Mouse (Mus musculus) neural tube, embryonic 11.5 days (tissue): Measurements from ENCODE around the gene Nhlrc2. TPM values are rescaled to one million over a fixed set of nuclear protein-coding genes. Genes with fewer than 3 reads are reported as not detected.

ENCODE experiments used
- ATAC-seq: fragments of 200-750 bp; cut with Nextera tagmentation; 2 replicates; pipeline ENCODE4 v1.8.0; 2017; ENCODE audit warnings: moderate number of reproducible peaks, mild to moderate bottlenecking, moderate TSS enrichment, moderate library complexity; ENCODE audit not compliant: insufficient read depth, low FRiP score, low TSS enrichment
- DNase-seq: peaks from one replicate; pipeline ENCODE4 v3.0.0-alpha.2; 2015; ENCODE audit warnings: low spot score
- H3K27ac ChIP-seq: fragments of 300-500 bp; sonication (generic); 2 replicates; pipeline ENCODE4 v1.5.1; 2014; ENCODE audit warnings: low read depth, mild to moderate bottlenecking, low read length
- H3K27me3 ChIP-seq: fragments of 300-500 bp; sonication (generic); 2 replicates; pipeline ENCODE4 v1.6.1; 2014; ENCODE audit warnings: mild to moderate bottlenecking, low read length, mixed read lengths; ENCODE audit not compliant: control insufficient read depth, insufficient read depth
- H3K36me3 ChIP-seq: fragments of 300-500 bp; sonication (generic); 2 replicates; pipeline ENCODE4 v1.6.1; 2014; ENCODE audit warnings: mild to moderate bottlenecking, low read length, moderate library complexity, mixed read lengths; ENCODE audit not compliant: control insufficient read depth, insufficient read depth
- H3K4me1 ChIP-seq: fragments of 300-500 bp; sonication (generic); 2 replicates; pipeline ENCODE4 v1.6.1; 2014; ENCODE audit warnings: low read length, mixed read lengths; ENCODE audit not compliant: control insufficient read depth, insufficient read depth
- H3K4me2 ChIP-seq: fragments of 300-500 bp; sonication (generic); 2 replicates; pipeline ENCODE4 v1.6.1; 2014; ENCODE audit warnings: low read depth, mild to moderate bottlenecking, moderate library complexity
- H3K4me3 ChIP-seq: fragments of 300-500 bp; sonication (generic); 2 replicates; pipeline ENCODE4 v1.5.1; 2014; ENCODE audit warnings: low read depth, low read length
- H3K9ac ChIP-seq: fragments of 300-500 bp; sonication (generic); 2 replicates; pipeline ENCODE4 v1.6.1; 2014; ENCODE audit warnings: mild to moderate bottlenecking, low read length
- H3K9me3 ChIP-seq: fragments of 300-500 bp; sonication (generic); 2 replicates; pipeline ENCODE4 v1.6.1; 2016; ENCODE audit warnings: low read length; ENCODE audit not compliant: control insufficient read depth
- WGBS: fragments of 180-500 bp; shearing (Covaris S2); extraction: QIAGEN DNeasy Blood & Tissue Kit; methylation state at CpG from one replicate; pipeline ENCODE4 v1.1.7; 2014; 5-methylcytosine and 5-hydroxymethylcytosine counted together
- polyA plus RNA-seq: library from polyadenylated mRNA; unstranded; fragments of >200 nt; fragmentation: Nextera tagmentation; extraction: Ambion mirVana; gene quantifications from 2 replicates; pipeline ENCODE4 v1.2.1, GENCODE M21; 2014

Gene Nhlrc2
- polyA plus RNA-seq, 1 experiment from 2014 or later = 13.9 TPM

DNA sequence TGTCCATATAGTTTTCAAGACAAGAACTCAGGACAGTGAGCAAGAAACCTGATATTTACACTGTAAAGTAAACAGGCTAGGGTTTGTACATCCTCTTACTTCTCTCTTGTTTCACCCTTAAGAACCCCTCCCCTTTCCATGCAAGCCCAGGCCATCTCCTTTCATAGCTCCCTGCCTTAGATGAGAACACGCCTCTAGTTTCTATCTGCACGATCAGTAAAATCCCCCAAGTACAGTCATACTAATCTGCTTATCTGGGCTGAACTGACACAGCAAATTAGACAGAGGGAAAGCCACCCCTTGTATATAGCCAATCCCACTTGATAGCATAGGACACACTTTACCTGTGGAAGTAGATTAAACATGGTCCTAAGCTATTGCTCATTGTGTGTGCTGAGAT lies 23.2 kb downstream of the Nhlrc2 start:
- no peaks in the 10 kb centered on the region; the same call in 1 of the 2 replicates for H3K36me3 ChIP-seq
- DNase-seq = no peak
- 91% methylated on average over 2 of the region's 2 CpGs for WGBS
- H3K9ac ChIP-seq = no peak overlapping the region
- no peak overlapping the region for H3K4me2 ChIP-seq
- H3K9me3 ChIP-seq = no peaks in the 10 kb centered on the region
- no peak overlapping the region for H3K4me3 ChIP-seq
- no peak overlapping the region for H3K27ac ChIP-seq
- H3K4me1 ChIP-seq = no peaks in the 10 kb centered on the region
- no peaks in the 10 kb centered on the region for H3K27me3 ChIP-seq
- ATAC-seq = no peak

DNA sequence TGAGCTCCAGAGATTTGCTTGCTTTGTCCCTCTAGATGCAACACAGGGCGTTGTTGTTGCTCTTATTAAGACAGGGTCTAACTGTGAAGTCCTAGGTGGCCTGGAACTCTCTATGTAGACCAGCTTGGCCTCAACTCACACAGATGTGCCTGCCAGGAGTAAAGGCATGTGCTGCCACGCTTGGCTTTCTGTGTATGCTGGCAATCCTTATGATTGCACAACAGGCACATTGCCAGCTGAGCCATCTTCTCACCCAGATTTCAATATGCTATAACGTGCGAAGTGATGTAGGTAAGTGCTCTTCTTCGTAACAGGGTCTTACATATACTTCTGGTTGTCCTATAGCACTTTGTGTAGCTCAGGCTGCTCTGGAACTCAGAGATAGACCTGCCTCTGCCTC lies 23.9 kb downstream of the Nhlrc2 start:
- Histone ChIP-seq H3K27ac (no peak overlapping the region), H3K4me3 (no peak overlapping the region), H3K36me3 (no peaks in the 10 kb centered on the region; the same call in none of the 2 replicates), H3K27me3 (no peaks in the 10 kb centered on the region), H3K9me3 (no peaks in the 10 kb centered on the region), H3K9ac (no peak overlapping the region), H3K4me1 (no peaks in the 10 kb centered on the region), H3K4me2 (no peak overlapping the region)
- no peak for DNase-seq
- no peak for ATAC-seq
- 96% methylated on average over 5 of the region's 5 CpGs for WGBS

DNA sequence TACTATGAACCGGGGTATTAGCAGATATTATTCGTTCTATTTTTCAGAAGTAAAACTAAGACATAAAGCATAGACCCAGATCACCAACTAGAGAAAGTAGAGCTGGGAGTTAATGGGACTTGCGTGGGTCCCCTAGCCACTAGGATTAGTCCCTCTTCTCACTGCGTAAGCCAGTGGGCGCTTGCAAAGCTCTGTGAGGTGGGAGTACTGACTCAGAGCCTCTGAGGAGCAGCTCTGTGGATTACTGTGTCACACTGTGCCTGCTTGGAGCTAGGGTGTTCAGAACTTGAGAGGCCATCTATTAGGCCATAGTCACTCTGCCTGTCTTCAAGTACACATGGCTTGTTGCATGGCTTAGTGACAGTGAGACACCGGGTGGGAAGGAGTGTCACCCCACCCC lies 25.1 kb downstream of the Nhlrc2 start:
- Histone ChIP-seq H3K9me3 (no peaks in the 10 kb centered on the region), H3K4me3 (no peak overlapping the region), H3K27ac (no peak overlapping the region), H3K36me3 (peaks cover 4% of the 10 kb centered on the region), H3K27me3 (no peaks in the 10 kb centered on the region), H3K4me1 (no peaks in the 10 kb centered on the region), H3K4me2 (no peak overlapping the region), H3K9ac (no peak overlapping the region)
- WGBS = 98% methylated on average over 6 of the region's 6 CpGs
- DNase-seq (no peak), ATAC-seq (no peak)

DNA sequence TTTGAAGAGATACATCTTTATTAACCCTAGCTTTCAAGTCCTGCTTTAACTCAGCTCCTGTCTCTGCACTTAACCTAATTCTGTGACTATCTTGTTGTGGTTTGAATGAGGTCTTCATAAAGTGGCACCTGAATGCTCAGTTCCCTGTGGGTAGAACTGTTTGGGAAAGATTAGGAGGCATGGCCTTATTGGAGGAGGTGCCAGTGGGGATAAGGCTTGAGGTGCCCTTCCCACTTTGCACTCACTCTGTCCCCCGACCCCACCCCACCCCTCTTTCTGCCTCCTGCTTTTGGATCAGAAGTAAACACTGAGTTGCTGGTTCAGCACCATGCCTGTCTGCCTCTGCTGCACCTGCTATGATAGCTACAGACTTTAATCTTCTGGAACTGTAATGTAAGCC lies 29.7 kb downstream of the Nhlrc2 start:
- Histone ChIP-seq H3K4me1 (no peaks in the 10 kb centered on the region), H3K27me3 (no peaks in the 10 kb centered on the region), H3K9me3 (no peaks in the 10 kb centered on the region), H3K27ac (no peak overlapping the region), H3K36me3 (peaks cover 6% of the 10 kb centered on the region; the same call in 1 of the 2 replicates), H3K9ac (no peak overlapping the region), H3K4me2 (no peak overlapping the region), H3K4me3 (no peak overlapping the region)
- no peak for DNase-seq
- ATAC-seq = no peak
- 100% methylated on average over 1 of the region's 1 CpGs for WGBS

- H3K27me3 ChIP-seq = no peaks in the 10 kb centered on the region
- no peaks in the 10 kb centered on the region for H3K4me1 ChIP-seq
- ATAC-seq = no peak
- no peak for DNase-seq
- no peak overlapping the region for H3K4me2 ChIP-seq
- peaks cover 5% of the 10 kb centered on the region; the same call in 1 of the 2 replicates for H3K36me3 ChIP-seq
- no peak overlapping the region for H3K9ac ChIP-seq
- H3K9me3 ChIP-seq = no peaks in the 10 kb centered on the region
- 93% methylated on average over 5 of the region's 5 CpGs for WGBS
- no peak overlapping the region for H3K4me3 ChIP-seq
- H3K27ac ChIP-seq = no peak overlapping the region
Observed at GRCm38 (mm10) chr19:56581981-56582380, 33.9 kb downstream of the Nhlrc2 start.

- Histone ChIP-seq H3K9me3 (no peaks in the 10 kb centered on the region), H3K9ac (no peak overlapping the region), H3K27ac (no peak overlapping the region), H3K4me2 (no peak overlapping the region), H3K27me3 (no peaks in the 10 kb centered on the region), H3K4me1 (no peaks in the 10 kb centered on the region), H3K36me3 (peaks cover 2% of the 10 kb centered on the region; the same call in 1 of the 2 replicates), H3K4me3 (no peak overlapping the region)
- DNase-seq = no peak
- 72% methylated on average over 5 of the region's 5 CpGs for WGBS
- ATAC-seq = no peak
Observed at GRCm38 (mm10) chr19:56583785-56584184, 35.7 kb downstream of the Nhlrc2 start.

DNA sequence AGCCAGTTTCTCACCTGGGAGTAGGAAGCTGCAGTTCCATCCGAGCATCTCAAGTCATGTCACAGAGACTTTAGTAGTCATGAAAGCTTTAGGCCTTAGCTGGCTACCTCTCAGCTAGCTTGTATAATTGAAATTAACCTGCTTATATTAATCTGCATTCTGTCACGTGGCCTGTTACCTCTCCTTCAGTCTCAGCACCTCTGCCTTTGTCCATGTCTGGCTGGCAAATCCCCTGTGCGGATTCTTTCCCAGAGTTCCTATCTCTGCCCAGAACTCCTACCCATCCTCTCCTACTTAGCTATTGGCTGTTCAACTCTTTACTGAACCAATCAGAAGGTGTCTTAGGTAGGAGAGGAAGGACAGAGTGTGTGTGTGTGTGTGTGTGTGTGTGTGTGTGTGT lies 36.2 kb downstream of the Nhlrc2 start:
- Histone ChIP-seq H3K9ac (no peak overlapping the region), H3K4me1 (no peaks in the 10 kb centered on the region), H3K4me2 (no peak overlapping the region), H3K27ac (no peak overlapping the region), H3K36me3 (peaks cover 2% of the 10 kb centered on the region; the same call in 1 of the 2 replicates), H3K4me3 (no peak overlapping the region), H3K9me3 (no peaks in the 10 kb centered on the region), H3K27me3 (no peaks in the 10 kb centered on the region)
- WGBS = 88% methylated on average over 3 of the region's 3 CpGs
- no peak for ATAC-seq
- no peak for DNase-seq

- Histone ChIP-seq H3K4me3 (no peak overlapping the region), H3K27ac (no peak overlapping the region), H3K4me1 (no peaks in the 10 kb centered on the region), H3K27me3 (no peaks in the 10 kb centered on the region), H3K9me3 (no peaks in the 10 kb centered on the region), H3K9ac (no peak overlapping the region), H3K4me2 (no peak overlapping the region), H3K36me3 (peaks cover 2% of the 10 kb centered on the region; the same call in 1 of the 2 replicates)
- no peak for DNase-seq
- 91% methylated on average over 8 of the region's 8 CpGs for WGBS
- no peak for ATAC-seq
Observed at GRCm38 (mm10) chr19:56586320-56586719, 38.3 kb downstream of the Nhlrc2 start.

DNA sequence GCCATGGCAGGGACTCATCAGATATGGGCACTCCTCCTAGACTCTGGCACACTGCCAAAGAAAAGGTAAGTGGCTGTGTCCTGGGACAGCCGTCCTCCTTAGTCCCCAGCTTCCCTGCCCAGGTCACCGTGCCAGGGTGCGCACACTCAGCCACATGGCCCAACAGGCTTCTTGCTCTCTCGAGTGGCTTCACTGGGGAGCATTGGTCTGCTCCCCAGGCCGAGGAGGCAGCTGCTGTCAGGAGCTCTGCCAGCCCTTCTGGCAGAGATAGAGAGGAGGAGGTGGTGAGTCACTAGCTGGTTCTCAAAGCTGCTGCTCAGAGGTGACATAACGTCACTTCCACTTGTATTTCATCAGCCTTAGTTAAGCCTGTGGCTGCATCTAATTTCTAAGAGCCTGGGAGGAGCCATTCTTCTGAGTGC lies 40.2 kb downstream of the Nhlrc2 start:
- no peak overlapping the region for H3K4me3 ChIP-seq
- no peak overlapping the region for H3K9ac ChIP-seq
- H3K4me2 ChIP-seq = no peak overlapping the region
- H3K27me3 ChIP-seq = no peaks in the 10 kb centered on the region
- H3K4me1 ChIP-seq = no peaks in the 10 kb centered on the region
- H3K27ac ChIP-seq = no peak overlapping the region
- 92% methylated on average over 6 of the region's 6 CpGs for WGBS
- no peaks in the 10 kb centered on the region for H3K9me3 ChIP-seq
- no peak for DNase-seq
- H3K36me3 ChIP-seq = peaks cover 7% of the 10 kb centered on the region; the same call in 1 of the 2 replicates
- ATAC-seq = no peak
